Mouse (Mus musculus) E14TG2a.4 (cell line): ENCODE measurements around the gene Spen.
A peak's percentile ranks its signal among the peaks of the same experiment; 100 is the strongest.

Source experiments
- H3K27me3 ChIP-seq: 2 replicates; pipeline ENCODE4 v1.6.1; 2014; ENCODE audit warnings: low read length, control low read depth; ENCODE audit not compliant: insufficient read depth
- H3K36me3 ChIP-seq: 2 replicates; pipeline ENCODE4 v1.6.1; 2014; ENCODE audit warnings: low read length, control low read depth; ENCODE audit not compliant: insufficient read depth
- H3K4me1 ChIP-seq: replicated peaks from 2 replicates; pipeline ENCODE4 v1.6.1; 2014; ENCODE audit warnings: low read depth, low read length, control low read depth
- H3K4me3 ChIP-seq: replicated peaks from 2 replicates; pipeline ENCODE4 v1.5.1; 2014; ENCODE audit warnings: mild to moderate bottlenecking, low read length
- H3K9me3 ChIP-seq: 2 replicates; pipeline ENCODE4 v1.6.1; 2014; ENCODE audit warnings: low read length, control low read depth
- CTCF ChIP-seq: conservative IDR thresholded peaks from 2 replicates; pipeline ENCODE4 v1.5.1; 2014; ENCODE audit warnings: low read length
- NANOG ChIP-seq: IDR thresholded peaks from 2 replicates; pipeline ENCODE4 v1.6.1; 2014; ENCODE audit warnings: borderline replicate concordance, low read length, mixed read lengths
- POU5F1 ChIP-seq: IDR thresholded peaks from 2 replicates; pipeline ENCODE4 v1.6.1; 2014; ENCODE audit warnings: low read length, borderline replicate concordance

Spen gene

DNA sequence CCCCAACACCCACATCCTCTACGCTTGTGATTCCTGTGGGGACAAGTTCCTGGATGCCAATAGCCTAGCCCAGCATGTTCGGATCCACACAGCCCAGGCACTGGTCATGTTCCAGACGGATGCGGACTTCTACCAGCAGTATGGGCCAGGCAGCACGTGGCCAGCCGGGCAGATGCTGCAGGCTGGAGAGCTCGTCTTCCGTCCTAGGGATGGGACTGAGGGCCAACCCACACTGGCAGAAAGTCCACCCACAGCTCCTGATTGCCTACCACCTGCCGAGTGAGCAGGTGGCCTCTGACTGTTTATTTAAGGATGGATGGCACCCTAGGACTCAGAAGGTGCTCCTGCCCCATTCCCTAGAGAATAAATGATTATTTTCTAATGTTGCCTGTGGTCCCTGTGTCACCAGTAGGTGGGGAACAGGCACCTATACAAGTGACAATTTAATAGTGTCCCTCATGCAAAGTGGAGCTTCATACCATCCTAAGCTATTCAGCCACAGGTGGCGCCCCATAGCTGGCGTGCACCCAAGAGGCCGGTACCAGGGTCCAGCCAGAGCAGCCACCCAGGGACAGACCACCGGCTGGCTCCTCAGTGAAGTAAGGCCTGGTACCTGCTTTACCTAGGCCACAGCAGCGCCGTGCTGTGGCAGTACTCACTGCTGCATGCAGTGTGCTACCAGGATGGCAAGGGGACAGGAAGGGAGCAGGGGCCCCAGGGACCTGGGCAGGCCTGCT, 71.4 kb downstream of the Spen start:
- Histone ChIP-seq H3K36me3 (peaks cover 98% of the 10 kb centered on the region), H3K4me3 (no peak overlapping the region), H3K27me3 (no peaks in the 10 kb centered on the region), H3K4me1 (peaks cover 68% of the 10 kb centered on the region), H3K9me3 (no peaks in the 10 kb centered on the region)
- no peak for TF ChIP-seq POU5F1
- TF ChIP-seq NANOG = no peak

DNA sequence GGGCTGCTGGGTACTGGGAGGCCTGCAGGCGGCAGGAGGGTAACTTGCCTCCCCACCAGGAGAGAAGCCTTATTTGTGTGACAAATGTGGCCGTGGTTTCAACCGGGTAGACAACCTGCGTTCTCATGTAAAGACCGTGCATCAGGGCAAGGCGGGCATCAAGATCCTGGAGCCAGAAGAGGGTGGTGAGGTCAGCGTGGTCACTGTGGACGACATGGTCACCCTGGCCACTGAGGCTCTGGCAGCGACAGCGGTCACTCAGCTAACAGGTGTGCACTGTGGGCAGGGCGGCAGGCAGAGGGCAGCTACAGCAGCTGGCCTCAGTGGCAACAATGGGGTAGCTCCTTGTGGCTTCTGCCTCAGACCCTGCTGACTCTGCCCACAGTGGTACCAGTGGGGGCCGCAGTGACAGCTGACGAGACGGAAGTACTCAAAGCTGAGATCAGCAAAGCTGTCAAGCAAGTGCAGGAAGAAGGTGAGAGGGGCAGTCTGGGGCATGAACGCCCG, 72.1 kb downstream of the Spen start:
- Histone ChIP-seq H3K36me3 (peaks cover 98% of the 10 kb centered on the region), H3K4me3 (no peak overlapping the region), H3K4me1 (peaks cover 68% of the 10 kb centered on the region), H3K27me3 (no peaks in the 10 kb centered on the region), H3K9me3 (no peaks in the 10 kb centered on the region)
- no peak for TF ChIP-seq CTCF

DNA sequence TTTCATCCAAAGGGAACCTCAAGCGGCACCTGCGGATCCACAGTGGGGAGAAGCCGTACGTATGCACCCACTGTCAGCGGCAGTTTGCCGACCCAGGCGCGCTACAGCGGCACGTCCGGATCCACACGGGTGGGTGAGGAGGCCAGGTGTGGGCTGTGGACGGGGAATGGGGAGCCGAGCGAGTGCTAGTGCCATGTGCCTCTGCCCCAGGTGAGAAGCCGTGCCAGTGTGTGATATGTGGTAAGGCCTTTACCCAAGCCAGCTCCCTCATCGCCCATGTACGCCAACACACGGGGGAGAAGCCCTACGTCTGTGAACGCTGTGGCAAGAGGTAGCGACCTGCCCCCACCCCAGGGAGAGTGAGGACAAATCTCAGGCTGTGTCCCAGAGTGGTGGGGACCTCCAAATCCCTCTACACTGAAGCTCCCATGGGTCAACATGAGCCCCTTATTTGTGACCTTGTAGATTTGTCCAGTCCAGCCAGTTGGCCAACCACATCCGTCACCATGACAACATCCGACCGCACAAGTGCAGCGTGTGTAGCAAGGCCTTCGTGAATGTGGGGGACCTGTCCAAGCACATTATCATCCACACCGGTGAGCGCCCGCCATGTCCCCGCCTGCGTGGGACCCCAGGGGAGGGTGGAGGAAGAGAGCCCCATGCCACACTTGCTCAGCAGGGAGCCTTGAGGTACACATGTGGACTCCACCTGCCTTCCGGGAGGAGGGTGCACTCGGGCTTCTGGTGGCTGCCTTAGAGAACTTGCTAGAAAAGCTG, 72.7 kb downstream of the Spen start:
- TF ChIP-seq POU5F1 (no peak), NANOG (no peak), CTCF (no peak)
- Histone ChIP-seq H3K4me3 (no peak overlapping the region), H3K27me3 (no peaks in the 10 kb centered on the region), H3K9me3 (no peaks in the 10 kb centered on the region), H3K36me3 (peaks cover 92% of the 10 kb centered on the region), H3K4me1 (peaks cover 72% of the 10 kb centered on the region)

DNA sequence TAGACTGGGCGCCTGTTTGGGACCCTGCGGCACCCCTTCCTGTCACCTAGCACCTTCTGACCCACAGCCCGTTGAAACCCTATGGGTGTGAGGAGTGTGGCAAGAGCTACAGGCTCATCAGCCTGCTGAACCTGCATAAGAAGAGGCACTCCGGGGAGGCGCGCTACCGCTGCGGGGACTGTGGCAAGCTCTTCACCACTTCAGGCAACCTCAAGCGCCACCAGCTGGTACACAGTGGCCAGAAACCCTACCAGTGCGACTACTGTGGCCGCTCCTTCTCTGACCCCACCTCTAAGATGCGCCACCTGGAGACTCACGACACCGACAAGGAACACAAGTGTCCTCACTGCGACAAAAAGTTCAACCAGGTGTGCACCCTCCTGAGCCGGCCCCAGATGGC, 73.7 kb downstream of the Spen start:
- TF ChIP-seq POU5F1 = no peak
- TF ChIP-seq NANOG = no peak
- TF ChIP-seq CTCF = no peak
- Histone ChIP-seq H3K4me1 (peaks cover 74% of the 10 kb centered on the region), H3K27me3 (no peaks in the 10 kb centered on the region), H3K36me3 (peaks cover 91% of the 10 kb centered on the region), H3K9me3 (no peaks in the 10 kb centered on the region), H3K4me3 (peak overlapping the region; percentile 70)

DNA sequence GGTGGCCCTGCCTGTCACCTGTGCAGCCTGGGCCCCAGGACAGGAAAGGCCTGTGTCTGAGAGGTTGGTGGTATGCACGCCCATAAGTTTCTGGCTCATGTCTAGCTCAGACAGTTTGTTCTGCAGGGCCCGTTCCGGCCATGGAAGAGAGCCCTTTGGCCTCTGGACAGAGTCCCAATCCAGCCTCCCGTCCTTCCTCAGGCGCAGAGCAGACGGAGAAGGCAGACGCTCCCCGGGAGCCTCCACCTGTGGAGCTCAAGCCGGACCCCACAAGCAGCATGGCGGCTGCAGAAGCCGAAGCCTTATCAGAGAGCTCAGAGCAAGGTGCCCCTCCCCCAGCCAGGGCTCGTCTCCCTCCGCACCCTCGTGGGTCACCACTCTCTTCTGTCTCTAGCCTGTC, 74.9 kb downstream of the Spen start:
- Histone ChIP-seq H3K27me3 (no peaks in the 10 kb centered on the region), H3K4me3 (no peak overlapping the region), H3K9me3 (no peaks in the 10 kb centered on the region), H3K36me3 (peaks cover 81% of the 10 kb centered on the region), H3K4me1 (peaks cover 80% of the 10 kb centered on the region)
- TF ChIP-seq CTCF (no peak), POU5F1 (no peak), NANOG (no peak)

DNA sequence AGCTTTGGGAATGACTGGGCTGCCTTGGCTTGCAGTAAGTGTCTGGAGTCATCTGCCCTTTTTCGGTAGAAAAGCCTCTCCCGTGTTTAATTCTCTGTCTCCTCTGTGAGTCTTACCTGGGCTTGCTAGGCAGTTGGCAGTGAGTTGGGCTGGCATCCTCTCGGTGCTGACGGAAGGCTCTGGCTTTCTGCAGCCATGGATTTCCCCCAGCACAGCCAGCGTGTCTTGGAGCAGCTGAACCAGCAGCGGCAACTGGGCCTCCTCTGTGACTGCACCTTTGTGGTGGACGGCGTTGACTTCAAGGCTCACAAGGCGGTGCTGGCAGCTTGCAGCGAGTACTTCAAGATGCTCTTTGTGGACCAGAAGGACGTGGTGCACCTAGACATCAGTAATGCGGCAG, 76.8 kb downstream of the Spen start:
- H3K27me3 ChIP-seq = no peaks in the 10 kb centered on the region
- peaks cover 87% of the 10 kb centered on the region for H3K4me1 ChIP-seq
- peaks cover 63% of the 10 kb centered on the region for H3K36me3 ChIP-seq
- no peaks in the 10 kb centered on the region for H3K9me3 ChIP-seq
- H3K4me3 ChIP-seq = no peak overlapping the region
- TF ChIP-seq POU5F1 (no peak), CTCF (no peak), NANOG (no peak)

DNA sequence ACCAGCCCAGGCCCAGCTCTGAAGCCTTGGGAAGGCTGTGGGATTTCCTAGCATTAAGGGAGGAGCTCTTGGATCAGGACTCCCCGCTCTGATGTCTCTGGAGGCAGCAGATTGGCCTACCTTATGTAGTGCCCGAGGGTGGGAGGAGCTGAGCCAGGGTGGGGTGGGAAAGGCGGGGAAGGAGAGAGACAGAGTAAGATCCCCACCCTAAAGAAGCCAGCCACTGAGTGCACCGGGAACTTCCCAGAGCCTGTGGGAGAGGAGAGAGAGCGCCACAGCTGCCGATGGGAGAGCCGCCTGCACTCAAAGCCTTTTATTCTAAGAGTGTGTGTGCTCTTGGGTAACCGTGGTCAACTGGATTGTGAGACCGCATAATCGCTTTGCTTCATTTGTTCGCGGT, 77.3 kb downstream of the Spen start:
- no peaks in the 10 kb centered on the region for H3K27me3 ChIP-seq
- H3K4me1 ChIP-seq = peaks cover 87% of the 10 kb centered on the region
- no peak overlapping the region for H3K4me3 ChIP-seq
- H3K36me3 ChIP-seq = peaks cover 60% of the 10 kb centered on the region
- TF ChIP-seq CTCF (no peak), NANOG (no peak), POU5F1 (no peak)
- H3K9me3 ChIP-seq = no peaks in the 10 kb centered on the region

DNA sequence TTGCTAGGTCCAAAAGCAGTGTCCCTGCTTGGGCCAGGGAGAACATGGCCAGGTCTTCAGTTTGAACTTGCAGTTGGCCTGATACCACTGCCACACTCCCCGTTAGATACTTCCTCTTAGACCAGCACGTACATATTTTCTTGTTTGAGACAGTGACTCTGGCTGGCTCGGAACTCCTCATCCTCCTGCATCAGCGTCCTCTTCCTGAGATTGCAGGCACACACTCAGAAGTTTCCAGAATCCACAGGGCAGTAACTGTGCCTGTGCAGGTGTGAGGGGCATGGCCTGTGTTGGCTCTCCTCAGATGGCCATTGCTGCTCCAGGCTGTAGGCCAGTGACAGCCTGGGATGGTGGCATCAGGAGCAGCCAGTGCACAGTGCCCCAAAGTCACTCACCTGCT, 77.9 kb downstream of the Spen start:
- TF ChIP-seq CTCF (no peak), NANOG (no peak), POU5F1 (no peak)

More for the DNA sequence above, 77.9 kb downstream of the Spen start:
- H3K36me3 ChIP-seq = peaks cover 60% of the 10 kb centered on the region
- no peaks in the 10 kb centered on the region for H3K27me3 ChIP-seq
- H3K4me1 ChIP-seq = peaks cover 87% of the 10 kb centered on the region
- H3K9me3 ChIP-seq = no peaks in the 10 kb centered on the region
- H3K4me3 ChIP-seq = no peak overlapping the region
